Mouse (Mus musculus) hindbrain, postnatal 0 days (tissue): ENCODE data around the gene Vdr. TPM values are rescaled to one million over a fixed set of nuclear protein-coding genes. Genes with fewer than 3 reads are reported as not detected.

Source experiments
- ATAC-seq: fragments of 200-750 bp; cut with Nextera tagmentation; 2 replicates; pipeline ENCODE4 v1.8.0; 2017; ENCODE audit warnings: mild to moderate bottlenecking, moderate TSS enrichment, moderate library complexity
- DNase-seq: peaks from one replicate; pipeline ENCODE4 v3.0.0-alpha.2; 2015; ENCODE audit warnings: low spot score
- H3K27ac ChIP-seq: fragments of 300-500 bp; sonication (generic); 2 replicates; pipeline ENCODE4 v1.5.1; 2014; ENCODE audit warnings: mild to moderate bottlenecking
- H3K27me3 ChIP-seq: fragments of 300-500 bp; sonication (generic); 2 replicates; pipeline ENCODE4 v1.6.1; 2014; ENCODE audit warnings: low read length, mixed read lengths; ENCODE audit not compliant: insufficient read depth
- H3K36me3 ChIP-seq: fragments of 300-500 bp; sonication (generic); 2 replicates; pipeline ENCODE4 v1.6.1; 2014; ENCODE audit warnings: low read length, mixed read lengths; ENCODE audit not compliant: insufficient read depth
- H3K4me1 ChIP-seq: fragments of 300-500 bp; sonication (generic); 2 replicates; pipeline ENCODE4 v1.6.1; 2014; ENCODE audit warnings: antibody characterized with exemption, low read length, mixed read lengths; ENCODE audit not compliant: insufficient read depth
- H3K4me2 ChIP-seq: fragments of 300-500 bp; sonication (generic); 2 replicates; pipeline ENCODE4 v1.6.1; 2014; ENCODE audit warnings: low read depth, mild to moderate bottlenecking, low read length, moderate library complexity, mixed read lengths
- H3K4me3 ChIP-seq: fragments of 300-500 bp; sonication (generic); 2 replicates; pipeline ENCODE4 v1.5.1; 2014; ENCODE audit warnings: low read length
- H3K9ac ChIP-seq: fragments of 300-500 bp; sonication (generic); replicated peaks from 2 replicates; pipeline ENCODE4 v1.6.1; 2014; ENCODE audit warnings: mild to moderate bottlenecking, low read length, moderate library complexity, mixed read lengths
- H3K9me3 ChIP-seq: fragments of 300-500 bp; sonication (generic); 2 replicates; pipeline ENCODE4 v1.6.1; 2016; ENCODE audit warnings: low read length, mixed read lengths
- CTCF ChIP-seq: IDR thresholded peaks from 2 replicates; pipeline ENCODE4 v1.5.1; 2016; ENCODE audit warnings: antibody characterized with exemption, control low read depth, low read depth
- WGBS: fragments of 180-500 bp; shearing (Covaris S2); extraction: QIAGEN DNeasy Blood & Tissue Kit; methylation state at CpG from one replicate; pipeline ENCODE4 v1.1.7; 2014; 5-methylcytosine and 5-hydroxymethylcytosine counted together
- polyA plus RNA-seq: library from polyadenylated mRNA; unstranded; fragments of >200 nt; fragmentation: Nextera tagmentation; extraction: Ambion mirVana; gene quantifications from 2 replicates; pipeline ENCODE4 v1.2.1, GENCODE M21; 2015
- total RNA-seq: library from RNA; depleted of rRNA; stranded (reverse); fragments of >200 nt; gene quantifications from 2 replicates; pipeline ENCODE4 v1.2.3, GENCODE M21; 2014

The Vdr gene
- total and polyA plus RNA-seq, 2 experiments from 2014 or later, result 0.26 to 0.76 TPM

DNA sequence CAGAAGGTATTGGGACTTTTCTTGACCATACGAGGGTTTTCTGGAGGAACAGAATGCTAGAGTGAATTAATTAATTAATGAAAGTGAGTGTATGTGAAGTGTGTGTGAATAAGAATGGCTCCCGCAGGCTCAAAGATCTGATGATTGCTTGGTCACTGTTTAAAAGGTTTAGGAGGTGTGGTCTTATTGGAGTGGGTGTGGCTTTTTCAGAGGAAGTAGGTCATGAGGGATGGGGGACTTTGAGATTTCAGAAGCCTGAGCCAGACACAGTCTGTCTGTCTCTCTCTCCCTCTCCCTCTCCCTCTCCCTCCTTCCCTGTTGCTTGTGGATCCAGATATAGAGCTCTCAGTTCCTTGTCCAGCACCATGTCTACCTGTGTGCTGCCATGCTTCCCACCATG is 30.9 kb upstream of the Vdr start:
- Histone ChIP-seq H3K27ac (no peak overlapping the region), H3K4me1 (no peaks in the 10 kb centered on the region), H3K9ac (no peak overlapping the region), H3K4me3 (no peak overlapping the region), H3K27me3 (no peaks in the 10 kb centered on the region), H3K36me3 (no peaks in the 10 kb centered on the region), H3K9me3 (no peaks in the 10 kb centered on the region), H3K4me2 (no peak overlapping the region)
- WGBS, result 95% methylated on average over 2 of the region's 2 CpGs
- TF ChIP-seq CTCF, result no peak
- ATAC-seq (no peak), DNase-seq (no peak)

DNA sequence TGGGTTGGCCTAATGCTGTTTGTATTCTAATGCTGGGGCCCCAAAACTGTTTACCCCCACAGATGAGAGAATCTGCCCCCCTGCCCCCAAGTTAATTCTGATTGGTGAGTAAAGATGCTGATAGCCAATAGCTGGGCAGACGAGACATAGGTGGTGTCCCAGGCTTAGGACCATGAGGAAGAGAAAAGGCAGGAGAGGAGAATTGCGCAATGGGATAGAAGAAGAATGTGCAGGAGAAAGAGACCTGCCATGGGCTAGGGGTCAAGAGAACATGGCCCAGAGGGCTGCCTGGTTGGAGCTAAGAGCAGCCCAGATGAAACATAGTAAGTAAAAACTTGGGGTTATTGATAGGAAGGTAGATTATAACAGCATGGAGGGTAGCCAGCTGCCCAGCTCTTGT is 29.7 kb upstream of the Vdr start:
- WGBS, result 89% methylated on average over 2 of the region's 2 CpGs
- no peak for ATAC-seq

DNA sequence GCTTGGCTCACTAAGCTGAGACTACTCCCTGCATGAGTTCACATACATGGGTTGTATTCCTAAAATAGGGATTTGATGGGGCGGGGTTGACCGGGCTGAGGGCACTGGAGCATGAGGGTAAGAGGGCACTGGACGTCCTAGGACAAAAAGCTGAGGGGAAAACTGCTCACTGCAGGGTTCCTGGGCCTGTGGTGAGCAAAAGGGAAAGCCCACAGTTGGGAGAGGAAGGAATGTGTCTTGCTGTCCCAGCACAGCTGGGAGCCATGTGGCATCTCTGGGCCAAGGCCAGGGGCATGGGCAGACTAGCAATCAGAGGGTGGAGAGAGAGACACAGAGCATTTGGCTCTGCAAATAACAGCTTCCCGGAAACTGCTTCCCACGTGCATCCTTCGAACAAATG is 28.1 kb upstream of the Vdr start:
- Histone ChIP-seq H3K4me1 (no peaks in the 10 kb centered on the region), H3K36me3 (no peaks in the 10 kb centered on the region), H3K9me3 (no peaks in the 10 kb centered on the region), H3K9ac (no peak overlapping the region), H3K27ac (no peak overlapping the region), H3K27me3 (no peaks in the 10 kb centered on the region), H3K4me2 (no peak overlapping the region), H3K4me3 (no peak overlapping the region)
- no peak for TF ChIP-seq CTCF
- ATAC-seq, result no peak
- 40% methylated on average over 6 of the region's 6 CpGs for WGBS
- DNase-seq, result no peak

More for the DNA sequence above, 29.7 kb upstream of the Vdr start:
- Histone ChIP-seq H3K4me2 (no peak overlapping the region), H3K36me3 (no peaks in the 10 kb centered on the region), H3K9me3 (no peaks in the 10 kb centered on the region), H3K27me3 (no peaks in the 10 kb centered on the region), H3K27ac (no peak overlapping the region), H3K9ac (no peak overlapping the region), H3K4me1 (no peaks in the 10 kb centered on the region), H3K4me3 (no peak overlapping the region)
- no peak for DNase-seq
- TF ChIP-seq CTCF, result no peak

DNA sequence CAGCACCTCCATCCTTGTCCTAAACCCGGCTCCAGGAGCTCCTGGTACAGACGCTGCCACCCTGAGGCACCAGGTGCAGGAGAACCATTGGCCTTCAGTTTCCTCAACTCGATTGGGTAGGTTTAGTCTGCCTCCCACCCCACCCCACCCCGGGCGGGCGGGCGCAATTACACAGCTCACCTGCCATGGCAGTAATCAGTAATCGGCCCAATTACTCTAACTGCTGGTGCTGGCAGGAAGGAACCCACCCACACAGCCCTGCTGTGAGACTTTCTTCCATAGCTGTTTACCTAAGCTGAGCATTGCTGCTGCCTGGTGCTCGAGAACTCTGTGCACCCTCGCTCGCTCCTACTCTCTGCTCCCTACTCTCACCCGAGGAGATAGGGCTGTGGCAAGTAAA is 22.0 kb upstream of the Vdr start:
- Histone ChIP-seq H3K9ac (no peak overlapping the region), H3K36me3 (no peaks in the 10 kb centered on the region), H3K9me3 (no peaks in the 10 kb centered on the region), H3K4me1 (no peaks in the 10 kb centered on the region), H3K4me2 (no peak overlapping the region), H3K27ac (no peak overlapping the region), H3K27me3 (no peaks in the 10 kb centered on the region), H3K4me3 (no peak overlapping the region)
- DNase-seq (no peak), ATAC-seq (no peak)
- WGBS, result 90% methylated on average over 12 of the region's 12 CpGs
- TF ChIP-seq CTCF, result no peak

DNA sequence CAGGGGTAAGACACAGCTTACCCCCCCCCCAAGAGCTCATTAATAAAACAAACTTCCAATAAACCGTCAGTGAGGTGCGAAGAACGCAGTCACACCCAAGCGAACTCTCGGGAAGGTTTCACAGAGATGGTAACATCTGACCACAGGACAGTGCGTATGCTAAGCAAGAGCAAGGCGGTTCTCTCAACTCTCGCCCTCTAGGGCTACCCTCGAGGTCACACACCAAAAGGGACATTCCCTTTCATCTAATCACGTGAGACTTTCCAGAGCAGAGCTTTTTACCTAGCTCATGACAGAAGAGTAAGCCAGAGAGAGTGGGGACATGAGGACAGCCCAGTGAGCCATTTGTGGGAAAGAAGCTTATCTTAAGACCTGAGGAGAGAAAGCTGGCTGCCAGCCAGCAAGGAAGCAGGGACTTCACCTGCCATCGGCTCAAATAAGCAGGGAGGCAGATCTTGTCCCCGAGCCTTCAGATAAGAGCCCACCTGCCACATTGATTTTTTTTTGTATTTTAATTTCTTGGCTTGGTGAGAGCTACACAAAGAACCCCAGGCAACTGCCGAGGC is 18.9 kb upstream of the Vdr start:
- peak; percentile 31 for DNase-seq
- WGBS, result 61% methylated on average over 13 of the region's 13 CpGs
- H3K27me3 ChIP-seq, result no peaks in the 10 kb centered on the region

DNA sequence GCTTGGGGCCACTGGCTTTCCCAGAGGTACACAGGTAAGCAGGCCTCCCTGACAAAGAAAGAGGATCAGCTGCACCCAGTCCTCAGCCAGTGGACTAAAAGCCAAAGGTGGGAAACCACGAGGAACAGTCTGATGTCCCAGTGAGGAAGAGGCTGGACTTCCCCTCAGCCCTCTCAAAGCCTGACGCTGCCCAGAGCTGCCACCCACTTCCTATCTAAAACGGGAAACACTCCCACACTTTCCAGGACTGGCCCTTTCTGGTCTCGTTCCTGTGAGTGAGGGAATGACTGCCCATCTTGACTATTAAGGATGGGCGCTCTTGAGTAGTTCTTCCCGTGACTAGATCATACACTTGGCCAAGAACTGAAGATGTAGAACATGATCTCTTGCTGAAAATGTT is 17.4 kb upstream of the Vdr start:
- no peak overlapping the region for H3K4me3 ChIP-seq
- ATAC-seq, result no peak
- no peaks in the 10 kb centered on the region for H3K9me3 ChIP-seq
- H3K36me3 ChIP-seq, result no peaks in the 10 kb centered on the region
- H3K9ac ChIP-seq, result no peak overlapping the region
- WGBS, result 78% methylated on average over 6 of the region's 6 CpGs
- H3K4me1 ChIP-seq, result no peaks in the 10 kb centered on the region
- H3K27ac ChIP-seq, result no peak overlapping the region
- H3K4me2 ChIP-seq, result no peak overlapping the region
- H3K27me3 ChIP-seq, result no peaks in the 10 kb centered on the region
- no peak for DNase-seq
- TF ChIP-seq CTCF, result no peak

More for the DNA sequence above, 18.9 kb upstream of the Vdr start:
- Histone ChIP-seq H3K9me3 (no peaks in the 10 kb centered on the region), H3K4me1 (no peaks in the 10 kb centered on the region), H3K9ac (no peak overlapping the region), H3K4me3 (no peak overlapping the region), H3K27ac (no peak overlapping the region), H3K36me3 (no peaks in the 10 kb centered on the region), H3K4me2 (no peak overlapping the region)
- TF ChIP-seq CTCF, result no peak
- no peak for ATAC-seq

DNA sequence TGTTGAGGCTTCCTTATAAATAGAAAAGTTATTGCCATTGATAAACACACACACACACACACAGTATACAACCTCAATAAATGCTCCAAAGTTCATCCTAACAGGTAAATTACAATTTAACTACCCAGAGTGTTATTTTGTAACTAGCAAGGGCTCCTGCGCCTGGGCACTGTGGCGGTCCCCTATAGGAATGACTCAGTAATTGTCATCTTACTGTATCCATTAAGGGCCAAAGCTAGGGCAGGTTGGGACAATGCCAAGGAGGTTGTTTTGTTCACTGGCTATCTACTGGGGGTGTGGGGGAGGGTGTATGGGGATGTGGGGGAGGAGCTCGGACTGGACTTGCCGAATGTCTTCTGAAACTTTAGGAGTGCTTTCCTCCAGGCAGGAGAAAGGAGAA is 16.6 kb upstream of the Vdr start:
- Histone ChIP-seq H3K9ac (no peak overlapping the region), H3K27ac (no peak overlapping the region), H3K9me3 (no peaks in the 10 kb centered on the region), H3K36me3 (no peaks in the 10 kb centered on the region), H3K27me3 (no peaks in the 10 kb centered on the region), H3K4me2 (no peak overlapping the region), H3K4me3 (no peak overlapping the region), H3K4me1 (no peaks in the 10 kb centered on the region)
- WGBS, result 59% methylated on average over 4 of the region's 4 CpGs
- no peak for ATAC-seq
- no peak for TF ChIP-seq CTCF
- no peak for DNase-seq
